Mouse (Mus musculus): ENCODE results near the gene Nsmce1.
"Not testable (repeated sequence)": the region's sequence is repeated elsewhere in the genome, so short reads cannot be mapped to it uniquely, and the experiment has no call there.

The Nsmce1 gene

GRCm38 (mm10) chr7:125434666-125435290 is 56.6 kb downstream of the Nsmce1 start:
- DNase-seq (ENCODE audit: low spot score in 2 of 2) = no peak

- no peak for DNase-seq (ENCODE audit: low spot score in 2 of 2)
These were observed 57.5 kb downstream of the Nsmce1 start for GRCm38 (mm10) chr7:125433874-125434273.

GRCm38 (mm10) chr7:125430170-125430842 is 61.1 kb downstream of the Nsmce1 start:
- DNase-seq (ENCODE audit: low spot score in 2 of 2) = no peak

GRCm38 (mm10) chr7:125428816-125429500 is 62.4 kb downstream of the Nsmce1 start:
- not testable (repeated sequence) for DNase-seq (ENCODE audit: low spot score in 2 of 2)

- no peak for DNase-seq (ENCODE audit: low spot score in 2 of 2)
These were observed 63.0 kb downstream of the Nsmce1 start for GRCm38 (mm10) chr7:125428381-125428780.

GRCm38 (mm10) chr7:125427492-125428090 is 63.8 kb downstream of the Nsmce1 start:
- DNase-seq (ENCODE audit: low spot score in 2 of 2) = no peak

GRCm38 (mm10) chr7:125423056-125423455 is 68.3 kb downstream of the Nsmce1 start:
- no peak for DNase-seq (ENCODE audit: low spot score in 2 of 2)

GRCm38 (mm10) chr7:125421911-125422310 is 69.5 kb downstream of the Nsmce1 start:
- no peak for DNase-seq (ENCODE audit: low spot score in 2 of 2)

GRCm38 (mm10) chr7:125420190-125420589 is 71.2 kb downstream of the Nsmce1 start:
- no peak for DNase-seq (ENCODE audit: low spot score in 2 of 2)

GRCm38 (mm10) chr7:125418413-125418812 is 73.0 kb downstream of the Nsmce1 start:
- DNase-seq (ENCODE audit: low spot score in 2 of 2) = no peak

Data from right cerebral cortex, postnatal 36 days (tissue).